Mouse (Mus musculus): ENCODE measurements around the gene Gm3336. TPM values are rescaled to one million over a fixed set of nuclear protein-coding genes. Genes with fewer than 3 reads are reported as not detected.

The Gm3336 gene
- polyA plus RNA-seq, 1 experiment from 2014 or later = 1.9 TPM

GRCm38 (mm10) chr8:70720739-70721138, 2.4 kb downstream of the Gm3336 start:
- H3K27me3 ChIP-seq (replicated peaks) = 0 out of 2 replicates have a peak, but pooled peaks cover 5% of the 10 kb centered on the region
- H3K36me3 ChIP-seq = no peaks in the 10 kb centered on the region
- WGBS = 8% methylated on average over 3 of the region's 3 CpGs
- H3K27ac ChIP-seq = no peak overlapping the region
- no peak overlapping the region for H3K4me2 ChIP-seq
- H3K4me1 ChIP-seq = no peaks in the 10 kb centered on the region; the same call in 1 of the 2 replicates
- no peak overlapping the region for H3K4me3 ChIP-seq (replicated peaks)
- no peak for ATAC-seq (ENCODE audit: insufficient read depth, low FRiP score, low read depth)
- H3K9me3 ChIP-seq = no peaks in the 10 kb centered on the region
- H3K9ac ChIP-seq = no peak overlapping the region

DNA sequence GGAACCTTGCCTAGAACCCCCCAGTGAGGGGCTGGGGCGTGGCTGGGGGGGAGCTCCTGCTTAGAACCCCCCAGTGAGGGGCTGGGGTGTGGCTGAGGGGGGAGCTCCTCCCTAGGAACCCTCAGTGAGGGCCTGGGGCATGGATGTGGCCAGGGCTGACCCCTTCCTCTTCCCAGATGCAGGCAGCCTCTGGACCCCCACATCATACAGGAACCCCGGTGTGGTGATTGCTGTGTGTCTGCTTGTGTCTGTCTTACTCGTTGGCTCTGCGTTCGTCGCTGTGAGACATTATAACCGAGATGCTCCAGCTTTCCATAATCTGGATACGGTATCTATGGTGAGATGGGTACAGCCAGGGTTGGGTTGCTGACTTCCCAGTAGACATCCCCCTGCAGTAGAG, 3.3 kb downstream of the Gm3336 start:
- no peak overlapping the region for H3K9ac ChIP-seq
- no peaks in the 10 kb centered on the region; the same call in 1 of the 2 replicates for H3K4me1 ChIP-seq
- 85% methylated on average over 8 of the region's 8 CpGs for WGBS
- no peaks in the 10 kb centered on the region for H3K9me3 ChIP-seq
- no peak overlapping the region for H3K4me2 ChIP-seq
- no peak for ATAC-seq (ENCODE audit: insufficient read depth, low FRiP score, low read depth)
- H3K36me3 ChIP-seq = no peaks in the 10 kb centered on the region
- H3K27me3 ChIP-seq (replicated peaks) = 0 out of 2 replicates have a peak, but pooled peaks cover 7% of the 10 kb centered on the region
- no peak overlapping the region for H3K27ac ChIP-seq
- H3K4me3 ChIP-seq (replicated peaks) = no peak overlapping the region

- WGBS = 49% methylated on average over 7 of the region's 7 CpGs
- Histone ChIP-seq H3K9ac (no peak within 1 kb of the TSS), H3K27ac (no peak within 1 kb of the TSS), H3K9me3 (no peaks in the 10 kb centered on the region), H3K36me3 (no peaks in the 10 kb centered on the region), H3K4me3 (replicated peaks) (no peak within 1 kb of the TSS), H3K4me1 (no peaks in the 10 kb centered on the region; the same call in 1 of the 2 replicates), H3K4me2 (no peak within 1 kb of the TSS), H3K27me3 (replicated peaks) (0 out of 2 replicates have a peak, but pooled peaks cover 5% of the 10 kb centered on the region)
- ATAC-seq (ENCODE audit: insufficient read depth, low FRiP score, low read depth) = peak; percentile 43; the same call in 1 of the 2 replicates
Measured at GRCm38 (mm10) chr8:70723486-70724210, 5.3 kb downstream of the Gm3336 start, which contains the start of gene Pde4c. TSS of gene Pde4c (plus strand) at chr8:70723720.

DNA sequence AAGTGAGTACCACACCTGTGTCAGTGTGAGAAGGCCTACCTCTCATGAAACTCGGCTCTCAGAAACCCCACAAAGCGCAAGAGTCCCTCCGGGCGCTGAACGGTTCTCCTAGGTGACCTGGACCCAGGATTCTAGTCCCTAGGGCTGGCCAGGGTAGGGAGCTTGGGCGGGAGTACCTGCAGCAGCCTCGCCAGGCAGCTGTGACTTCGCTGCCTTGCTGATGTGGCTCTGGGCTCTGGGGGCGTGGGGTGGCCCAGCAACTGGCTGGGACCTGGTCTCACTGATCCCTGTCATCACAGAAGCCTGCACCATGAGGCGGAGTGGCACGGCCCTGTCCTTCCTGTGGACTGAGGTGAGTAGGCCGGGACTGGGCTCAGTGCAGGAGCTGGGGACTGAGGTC, 5.9 kb downstream of the Gm3336 start:
- peaks cover 9% of the 10 kb centered on the region; the same call in 1 of the 2 replicates for H3K27me3 ChIP-seq (replicated peaks)
- 62% methylated on average over 12 of the region's 12 CpGs for WGBS
- H3K9me3 ChIP-seq = no peaks in the 10 kb centered on the region
- H3K4me1 ChIP-seq = no peaks in the 10 kb centered on the region; the same call in 1 of the 2 replicates
- ATAC-seq (ENCODE audit: insufficient read depth, low FRiP score, low read depth) = no peak
- no peak overlapping the region for H3K4me2 ChIP-seq
- no peak overlapping the region for H3K9ac ChIP-seq
- no peaks in the 10 kb centered on the region for H3K36me3 ChIP-seq
- H3K4me3 ChIP-seq (replicated peaks) = no peak overlapping the region
- H3K27ac ChIP-seq = no peak overlapping the region

GRCm38 (mm10) chr8:70725792-70726447, 7.6 kb downstream of the Gm3336 start:
- no peak overlapping the region for H3K4me2 ChIP-seq
- no peak overlapping the region for H3K27ac ChIP-seq
- 29% methylated on average over 14 of the region's 14 CpGs for WGBS
- H3K4me3 ChIP-seq (replicated peaks) = no peak overlapping the region
- peaks cover 21% of the 10 kb centered on the region; the same call in 1 of the 2 replicates for H3K27me3 ChIP-seq (replicated peaks)
- H3K9me3 ChIP-seq = no peaks in the 10 kb centered on the region
- H3K9ac ChIP-seq = no peak overlapping the region
- peaks cover 2% of the 10 kb centered on the region; the same call in 1 of the 2 replicates for H3K4me1 ChIP-seq
- ATAC-seq (ENCODE audit: insufficient read depth, low FRiP score, low read depth) = no peak
- H3K36me3 ChIP-seq = no peaks in the 10 kb centered on the region

DNA sequence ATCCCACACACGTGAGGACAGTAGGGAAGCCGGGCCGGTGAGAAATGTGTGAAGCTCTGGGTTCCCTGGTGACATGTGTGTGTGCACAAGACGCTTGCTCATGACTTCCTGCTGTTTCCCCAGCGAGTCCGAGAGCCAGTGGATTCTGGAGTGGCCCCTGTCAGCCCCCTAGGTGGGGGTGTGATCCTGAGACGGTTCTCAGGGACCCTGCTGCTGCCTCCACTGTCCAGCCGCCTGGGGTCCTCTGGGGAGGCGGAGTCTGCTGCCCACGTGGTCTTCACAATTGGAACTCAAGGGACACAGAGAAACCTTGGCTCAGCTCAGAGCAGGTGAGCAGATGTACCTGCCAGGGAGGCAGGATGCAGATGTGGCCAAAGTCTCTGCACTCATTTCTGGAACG, 8.4 kb downstream of the Gm3336 start:
- no peaks in the 10 kb centered on the region for H3K36me3 ChIP-seq
- no peaks in the 10 kb centered on the region for H3K9me3 ChIP-seq
- no peak overlapping the region for H3K9ac ChIP-seq
- ATAC-seq (ENCODE audit: insufficient read depth, low FRiP score, low read depth) = no peak
- H3K4me2 ChIP-seq = no peak overlapping the region
- no peak overlapping the region for H3K27ac ChIP-seq
- no peak overlapping the region for H3K4me3 ChIP-seq (replicated peaks)
- 44% methylated on average over 11 of the region's 11 CpGs for WGBS
- H3K4me1 ChIP-seq = peaks cover 2% of the 10 kb centered on the region; the same call in 1 of the 2 replicates
- peaks cover 24% of the 10 kb centered on the region; the same call in 1 of the 2 replicates for H3K27me3 ChIP-seq (replicated peaks)

- no peak overlapping the region for H3K27ac ChIP-seq
- no peaks in the 10 kb centered on the region for H3K36me3 ChIP-seq
- H3K4me3 ChIP-seq (replicated peaks) = peak overlapping the region; percentile 32
- peak overlapping the region; percentile 59 for H3K4me2 ChIP-seq
- H3K27me3 ChIP-seq (replicated peaks) = peaks cover 24% of the 10 kb centered on the region; the same call in 1 of the 2 replicates
- H3K9me3 ChIP-seq = no peaks in the 10 kb centered on the region
- ATAC-seq (ENCODE audit: insufficient read depth, low FRiP score, low read depth) = peak; percentile 25; the same call in 1 of the 2 replicates
- H3K4me1 ChIP-seq = 0 out of 2 replicates have a peak, but pooled peaks cover 2% of the 10 kb centered on the region
- H3K9ac ChIP-seq = no peak overlapping the region
- WGBS = 3% methylated on average over 34 of the region's 34 CpGs
Measured at GRCm38 (mm10) chr8:70729808-70730475, 11.6 kb downstream of the Gm3336 start.

GRCm38 (mm10) chr8:70730956-70731355, 12.6 kb downstream of the Gm3336 start:
- no peaks in the 10 kb centered on the region for H3K9me3 ChIP-seq
- no peak overlapping the region for H3K4me3 ChIP-seq (replicated peaks)
- 0 out of 2 replicates have a peak, but pooled peaks cover 2% of the 10 kb centered on the region for H3K4me1 ChIP-seq
- 84% methylated on average over 4 of the region's 4 CpGs for WGBS
- peaks cover 24% of the 10 kb centered on the region; the same call in 1 of the 2 replicates for H3K27me3 ChIP-seq (replicated peaks)
- no peak for ATAC-seq (ENCODE audit: insufficient read depth, low FRiP score, low read depth)
- no peak overlapping the region for H3K4me2 ChIP-seq
- no peaks in the 10 kb centered on the region for H3K36me3 ChIP-seq
- no peak overlapping the region for H3K27ac ChIP-seq
- H3K9ac ChIP-seq = no peak overlapping the region

GRCm38 (mm10) chr8:70737705-70738104, 19.4 kb downstream of the Gm3336 start:
- WGBS = 64% methylated on average over 5 of the region's 5 CpGs
- Histone ChIP-seq H3K27me3 (replicated peaks) (peaks cover 16% of the 10 kb centered on the region), H3K9ac (no peak overlapping the region), H3K36me3 (no peaks in the 10 kb centered on the region), H3K4me3 (replicated peaks) (no peak overlapping the region), H3K4me2 (no peak overlapping the region), H3K4me1 (no peaks in the 10 kb centered on the region), H3K27ac (no peak overlapping the region), H3K9me3 (no peaks in the 10 kb centered on the region)
- ATAC-seq (ENCODE audit: insufficient read depth, low FRiP score, low read depth) = no peak

- peaks cover 4% of the 10 kb centered on the region; the same call in 1 of the 2 replicates for H3K4me1 ChIP-seq
- no peaks in the 10 kb centered on the region for H3K36me3 ChIP-seq
- H3K9me3 ChIP-seq = no peaks in the 10 kb centered on the region
- no peak for ATAC-seq (ENCODE audit: insufficient read depth, low FRiP score, low read depth)
- H3K27ac ChIP-seq = no peak overlapping the region
- no peak overlapping the region for H3K4me3 ChIP-seq (replicated peaks)
- H3K9ac ChIP-seq = no peak overlapping the region
- H3K27me3 ChIP-seq (replicated peaks) = peaks cover 21% of the 10 kb centered on the region
- no peak overlapping the region for H3K4me2 ChIP-seq
- WGBS = 45% methylated on average over 3 of the region's 3 CpGs
Measured at GRCm38 (mm10) chr8:70738211-70738610, 19.9 kb downstream of the Gm3336 start.

DNA sequence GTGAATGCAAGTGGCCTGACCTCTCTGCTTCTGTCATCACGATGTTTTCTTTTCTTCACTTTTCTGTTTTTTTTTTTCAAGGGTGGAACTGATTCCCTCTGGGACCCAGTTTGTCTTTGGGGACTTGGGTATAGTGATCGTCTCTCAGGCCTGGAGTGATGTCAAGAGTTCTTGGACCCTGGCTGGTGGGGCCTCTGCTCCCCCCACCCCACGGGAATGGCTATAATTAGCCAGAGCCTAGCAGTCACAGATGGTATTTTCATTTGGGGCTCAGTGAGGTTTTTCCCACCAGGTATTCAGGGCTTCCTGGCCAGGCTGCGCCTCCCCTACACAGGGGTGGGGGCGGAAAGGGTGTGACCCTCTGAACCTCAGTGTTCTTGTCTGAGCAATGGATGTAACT, 23.3 kb downstream of the Gm3336 start:
- Histone ChIP-seq H3K4me2 (no peak overlapping the region), H3K27me3 (replicated peaks) (peaks cover 54% of the 10 kb centered on the region), H3K9me3 (no peaks in the 10 kb centered on the region), H3K36me3 (no peaks in the 10 kb centered on the region), H3K27ac (no peak overlapping the region), H3K9ac (no peak overlapping the region), H3K4me1 (peaks cover 14% of the 10 kb centered on the region), H3K4me3 (replicated peaks) (no peak overlapping the region)
- 54% methylated on average over 5 of the region's 5 CpGs for WGBS
- no peak for ATAC-seq (ENCODE audit: insufficient read depth, low FRiP score, low read depth)
